Mouse (Mus musculus) spleen, adult 2 months (tissue): ENCODE data around the gene Hivep3.

Source experiments
- CTCF ChIP-seq: fragments of 200-500 bp; IDR thresholded peaks from 2 replicates; pipeline ENCODE4 v1.5.1; 2011; ENCODE audit warnings: mild to moderate bottlenecking, inconsistent platforms; ENCODE audit not compliant: insufficient read depth, insufficient read length, insufficient replicate concordance; ENCODE audit errors: extremely low read depth
- POLR2A ChIP-seq: fragments of 200-500 bp; IDR thresholded peaks from 2 replicates; pipeline ENCODE4 v1.6.1; 2011; ENCODE audit warnings: low read depth, low read length, inconsistent platforms

DNA sequence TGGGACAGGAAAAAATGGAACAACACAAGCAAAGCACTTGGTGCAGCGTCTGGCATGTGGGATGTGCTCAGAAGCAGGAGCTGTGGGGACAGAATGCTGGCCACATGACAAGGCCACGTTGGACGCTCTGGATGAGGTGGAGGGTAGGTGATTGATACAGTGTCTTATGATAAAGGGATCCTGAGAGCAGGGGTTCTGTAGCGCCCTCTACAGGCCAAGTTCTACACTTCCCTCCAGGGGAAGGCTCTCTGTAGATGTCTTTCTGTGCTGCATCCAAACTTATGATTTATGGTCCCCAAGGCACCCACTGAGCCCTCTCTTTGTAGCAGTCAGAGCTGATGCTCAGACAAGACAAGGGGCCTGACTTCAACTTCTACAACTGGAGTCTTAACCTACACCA, 419.1 kb downstream of the Hivep3 start:
- no peak for TF ChIP-seq POLR2A
- TF ChIP-seq CTCF: no peak
